8 mouse cellular contexts compared by ENCODE assay signal in genomic region chr10:19187716-19188081, GRCm38 (mm10).
A peak's percentile ranks its signal among the peaks of the same experiment; 100 is the strongest.
DNase-seq lines count a peak whose midpoint lies in the region; ATAC-seq and TF ChIP-seq lines count a peak whose summit lies in the region.

No protein-coding gene starts in this region.

- H3K4me3 ChIP-seq in heart, embryonic 10.5 days: peak overlapping the region; percentile 46
- no peak overlapping the region for H3K4me3 ChIP-seq in lung, postnatal 0 days (ENCODE audit: low read depth, low read length)
- H3K4me3 ChIP-seq in limb, embryonic 11.5 days (ENCODE audit: low read depth, low read length): no peak overlapping the region
- H3K4me3 ChIP-seq in stomach, embryonic 15.5 days (replicated peaks): peak overlapping the region; percentile 25; the same call in 1 of the 2 replicates

- no peak for ATAC-seq in lung, postnatal 0 days
- no peak for ATAC-seq in limb, embryonic 11.5 days (ENCODE audit: insufficient number of reproducible peaks, low FRiP score, low TSS enrichment, low read depth)
- ATAC-seq in stomach, embryonic 15.5 days (ENCODE audit: insufficient read depth, low FRiP score, low read depth): no peak

- no peak for TF ChIP-seq CTCF in lung, postnatal 0 days (IDR thresholded peaks at IDR 0.05)

- TF ChIP-seq EP300 in lung, postnatal 0 days (IDR thresholded peaks at IDR 0.05): no peak

- intact Hi-C loops in heart, postnatal 10 days (cut with DNase I): no loop called here

- H3K4me1 ChIP-seq in heart, embryonic 10.5 days: peaks cover 10% of the 10 kb centered on the region
- H3K4me1 ChIP-seq in lung, postnatal 0 days (ENCODE audit: insufficient read depth, low read depth, low read length): no peaks in the 10 kb centered on the region
- peaks cover 2% of the 10 kb centered on the region; the same call in 1 of the 2 replicates for H3K4me1 ChIP-seq in limb, embryonic 11.5 days (ENCODE audit: control insufficient read depth, insufficient read depth, low read length)
- H3K4me1 ChIP-seq in stomach, embryonic 15.5 days: no peaks in the 10 kb centered on the region

- 67% methylated on average over 4 of the region's 4 CpGs for WGBS in heart, embryonic 10.5 days
- 43% methylated on average over 4 of the region's 4 CpGs for WGBS in lung, postnatal 0 days
- WGBS in limb, embryonic 11.5 days: 35% methylated on average over 4 of the region's 4 CpGs
- 48% methylated on average over 4 of the region's 4 CpGs for WGBS in stomach, embryonic 15.5 days

- H3K9ac ChIP-seq in lung, postnatal 0 days (replicated peaks; ENCODE audit: low read depth): no peak overlapping the region
- no peak overlapping the region for H3K9ac ChIP-seq in limb, embryonic 11.5 days (ENCODE audit: low read length)
- H3K9ac ChIP-seq in stomach, embryonic 15.5 days: no peak overlapping the region

- no peak overlapping the region for H3K27ac ChIP-seq in heart, embryonic 10.5 days
- H3K27ac ChIP-seq in lung, postnatal 0 days (ENCODE audit: low read length): no peak overlapping the region
- no peak overlapping the region for H3K27ac ChIP-seq in limb, embryonic 11.5 days (replicated peaks; ENCODE audit: low read depth, low read length)
- no peak overlapping the region for H3K27ac ChIP-seq in stomach, embryonic 15.5 days

- H3K9me3 ChIP-seq in heart, embryonic 10.5 days: no peaks in the 10 kb centered on the region
- no peaks in the 10 kb centered on the region for H3K9me3 ChIP-seq in lung, postnatal 0 days (ENCODE audit: low read length)
- H3K9me3 ChIP-seq in limb, embryonic 11.5 days (ENCODE audit: control insufficient read depth, low read length): no peaks in the 10 kb centered on the region
- no peaks in the 10 kb centered on the region for H3K9me3 ChIP-seq in stomach, embryonic 15.5 days

- H3K36me3 ChIP-seq in heart, embryonic 10.5 days: no peaks in the 10 kb centered on the region
- no peaks in the 10 kb centered on the region for H3K36me3 ChIP-seq in lung, postnatal 0 days (ENCODE audit: insufficient read depth, low read length)
- H3K36me3 ChIP-seq in limb, embryonic 11.5 days (ENCODE audit: control insufficient read depth, insufficient read depth, low read length): no peaks in the 10 kb centered on the region
- no peaks in the 10 kb centered on the region for H3K36me3 ChIP-seq in stomach, embryonic 15.5 days

- peak overlapping the region; percentile 44; the same call in 1 of the 2 replicates for H3K4me2 ChIP-seq in lung, postnatal 0 days (replicated peaks; ENCODE audit: low read depth, low read length)
- peak overlapping the region; percentile 38; the same call in 1 of the 2 replicates for H3K4me2 ChIP-seq in limb, embryonic 11.5 days (ENCODE audit: low read depth, severe bottlenecking)
- peak overlapping the region; percentile 53 for H3K4me2 ChIP-seq in stomach, embryonic 15.5 days

- no peak for DNase-seq in heart, embryonic 10.5 days (ENCODE audit: low spot score)
- no peak for DNase-seq in heart, postnatal 10 days
- DNase-seq in lung, postnatal 0 days (ENCODE audit: low spot score): no peak
- no peak for DNase-seq in lung, postnatal 25 days (ENCODE audit: low spot score)
- DNase-seq in limb, embryonic 11.5 days (ENCODE audit: low spot score): no peak
- DNase-seq in adrenal gland, postnatal 4 days (ENCODE audit: low spot score in 2 of 2): no peak
- DNase-seq in right cerebral cortex, adult 18-20 months: no peak

- H3K27me3 ChIP-seq in heart, embryonic 10.5 days (ENCODE audit: insufficient read depth, poor library complexity, severe bottlenecking): peaks cover 15% of the 10 kb centered on the region; the same call in 1 of the 2 replicates
- H3K27me3 ChIP-seq in lung, postnatal 0 days (replicated peaks; ENCODE audit: insufficient read depth, low read length): no peaks in the 10 kb centered on the region
- no peaks in the 10 kb centered on the region for H3K27me3 ChIP-seq in limb, embryonic 11.5 days (ENCODE audit: control insufficient read depth, insufficient read depth, low read length)
- H3K27me3 ChIP-seq in stomach, embryonic 15.5 days (replicated peaks): no peaks in the 10 kb centered on the region

Comparison
In these comparisons a context has a peak if more than half of its experiments do, and no peak if none do; other contexts are left out.
1. H3K4me3 ChIP-seq: peak in heart, embryonic 10.5 days (single experiment) and stomach, embryonic 15.5 days (single experiment); none in lung, postnatal 0 days (single experiment) and limb, embryonic 11.5 days (single experiment).
2. Peak in every context shown above with its lines, with median percentiles within 50 percentile points of each other: H3K4me2 ChIP-seq.